Mouse (Mus musculus) ovary, postnatal 36 days (tissue): ENCODE measurements around the gene Rfng.
"Not testable (repeated sequence)": the region's sequence is repeated elsewhere in the genome, so short reads cannot be mapped to it uniquely, and the experiment has no call there.

Source experiments
- DNase-seq: peaks from one replicate; pipeline ENCODE4 v3.0.0; 2022; ENCODE audit warnings: low spot score, mixed read lengths

Gene Rfng

DNA sequence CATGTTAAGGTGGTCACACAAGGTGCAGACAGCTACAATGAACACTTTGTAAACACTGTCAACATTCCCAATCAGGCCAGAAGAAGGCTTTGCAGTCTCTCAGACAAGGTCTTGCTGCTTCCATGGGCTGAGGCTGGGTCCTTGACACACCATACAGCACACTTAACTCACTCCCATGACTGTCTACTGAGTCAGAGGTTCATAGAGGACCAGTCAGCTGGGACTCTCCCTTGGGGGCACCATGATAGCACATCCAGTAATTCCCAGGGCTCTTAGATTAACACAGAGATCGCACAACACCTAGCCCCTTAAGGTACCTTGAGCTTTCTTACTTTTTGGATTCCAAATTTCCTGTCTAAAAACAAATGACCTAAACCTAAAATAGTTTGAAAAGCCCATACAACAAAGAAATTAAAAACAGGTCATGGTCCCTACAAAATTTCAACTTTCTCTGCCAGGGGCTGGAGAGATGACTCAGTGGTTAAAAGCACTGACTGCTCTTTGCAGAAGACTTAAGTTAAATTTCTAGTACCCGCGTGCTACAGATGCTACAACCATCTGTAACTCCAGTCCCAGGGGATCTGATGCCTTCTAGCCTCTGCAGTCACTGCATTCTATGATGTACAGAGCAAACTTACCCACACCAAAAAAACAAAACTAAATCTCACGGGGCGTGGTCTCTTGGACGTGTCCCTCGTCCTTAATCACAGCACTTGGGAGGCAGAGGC is 10.4 kb downstream of the Rfng start:
- no peak for DNase-seq

DNA sequence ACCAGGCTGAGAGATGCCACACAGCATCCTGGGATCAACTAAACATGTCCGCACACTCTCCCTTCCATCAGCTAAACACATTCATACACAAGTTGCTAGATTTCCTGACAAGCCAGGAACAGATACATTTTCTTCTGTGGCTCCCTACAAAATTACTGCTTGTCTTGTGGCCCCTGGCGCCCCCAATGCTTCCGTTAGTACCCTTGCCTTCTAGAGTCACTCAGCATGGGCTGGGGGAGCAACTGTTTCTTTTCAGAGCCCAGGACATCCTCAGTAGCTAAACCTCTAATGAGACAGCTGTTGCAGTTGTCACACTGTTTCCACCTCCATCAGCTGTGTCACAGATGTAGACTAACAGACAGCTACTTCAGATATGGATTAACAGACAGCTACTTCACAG is 11.3 kb downstream of the Rfng start:
- no peak for DNase-seq

DNA sequence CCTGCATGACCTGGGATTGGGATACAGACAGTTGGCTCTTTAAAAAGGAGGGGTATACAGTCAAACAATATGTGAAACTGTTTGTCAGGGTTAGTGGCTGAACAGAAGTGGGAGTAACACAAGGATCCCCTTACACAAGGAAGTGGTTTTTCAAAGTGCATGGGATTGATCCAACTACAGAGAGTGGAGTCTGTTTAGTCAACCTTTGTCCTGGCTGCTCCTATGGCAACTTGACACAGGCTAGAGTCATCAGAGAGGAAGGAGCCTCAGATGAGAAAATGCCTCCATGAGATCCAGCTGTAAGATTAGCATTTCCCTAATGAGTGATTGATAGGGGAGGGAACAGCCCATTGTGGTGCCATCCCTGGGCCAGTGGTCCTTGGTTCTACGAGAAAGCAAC is 15.8 kb downstream of the Rfng start:
- DNase-seq: no peak

DNA sequence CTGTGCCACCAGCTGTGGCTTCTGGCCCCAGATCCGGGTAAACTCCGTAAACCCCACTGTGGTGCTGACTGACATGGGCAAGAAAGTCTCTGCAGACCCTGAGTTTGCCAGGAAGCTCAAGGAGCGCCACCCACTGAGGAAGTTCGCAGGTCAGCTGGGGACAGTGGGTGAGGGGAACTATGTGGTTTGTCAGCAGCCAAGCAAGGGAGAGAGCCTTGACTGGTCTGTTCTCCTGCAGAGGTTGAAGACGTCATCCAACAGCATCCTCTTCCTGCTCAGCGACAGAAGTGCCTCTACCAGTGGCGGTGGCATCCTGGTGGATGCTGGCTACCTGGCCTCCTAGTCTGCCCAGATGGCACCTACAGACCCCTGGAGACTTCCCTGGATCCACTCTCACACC is 17.0 kb downstream of the Rfng start:
- DNase-seq: not testable (repeated sequence)

DNA sequence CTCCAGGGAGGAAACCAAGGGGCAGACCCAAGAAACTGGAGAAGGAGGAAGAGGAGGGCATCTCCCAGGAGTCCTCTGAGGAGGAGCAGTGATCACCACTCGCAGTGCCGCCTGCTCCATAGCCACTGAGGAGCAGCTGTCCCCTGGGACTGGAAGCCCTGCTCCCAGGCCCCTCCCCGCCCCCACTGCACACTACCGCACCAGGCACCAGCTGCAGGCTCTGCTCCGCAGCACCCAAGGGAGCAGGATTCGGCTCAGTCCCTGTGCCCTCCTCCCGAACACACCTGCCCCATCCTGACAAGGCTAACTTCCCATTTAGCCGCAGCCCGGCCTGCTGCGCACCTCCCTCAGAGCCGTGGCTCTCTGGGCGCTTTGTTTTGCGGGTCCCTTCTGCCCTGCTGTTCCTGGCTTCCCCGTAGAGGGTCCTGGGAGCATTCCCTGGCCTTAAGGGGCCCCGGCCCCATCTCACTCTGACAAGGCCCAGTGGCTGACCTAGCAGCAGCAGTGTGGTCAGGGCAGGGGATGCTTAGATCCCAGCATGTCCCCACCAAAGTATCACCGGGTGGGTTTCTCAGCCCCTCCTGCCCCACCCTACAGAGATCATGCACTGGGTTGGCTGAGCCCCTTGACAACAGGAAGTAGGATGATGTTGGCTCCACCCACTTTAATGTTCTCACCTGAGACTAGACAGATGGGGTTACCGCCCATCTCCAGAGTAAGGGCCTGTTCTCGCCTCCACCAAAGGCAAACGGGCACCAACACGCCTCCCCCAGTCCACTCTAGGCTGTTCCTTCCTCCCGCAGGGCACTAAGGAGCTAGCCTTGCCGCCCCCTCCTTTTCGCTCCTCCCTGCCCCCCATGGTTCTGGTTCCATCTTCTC is 20.6 kb downstream of the Rfng start:
- not testable (repeated sequence) for DNase-seq

DNA sequence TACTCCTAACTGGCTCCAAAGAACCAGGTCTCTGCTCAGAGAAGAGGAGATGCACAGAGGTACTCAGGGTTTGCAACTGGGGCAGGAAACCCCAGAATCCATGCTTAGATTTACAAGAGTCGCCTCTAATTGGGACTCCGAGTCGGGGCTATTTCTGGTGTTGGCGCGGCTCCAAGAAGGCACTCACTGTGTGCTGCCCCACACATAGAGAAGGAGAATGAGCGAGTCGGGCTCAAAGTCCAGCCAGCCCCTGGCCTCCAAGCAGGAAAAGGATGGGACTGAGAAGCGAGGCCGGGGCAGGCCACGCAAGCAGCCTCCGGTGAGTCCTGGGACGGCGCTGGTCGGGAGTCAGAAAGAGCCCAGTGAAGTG is 21.4 kb downstream of the Rfng start, which contains the start of gene Hmga1b:
Hmga1b (plus strand) TSS at position 123 of the 370 bp plus-strand sequence.
- not testable (repeated sequence) for DNase-seq

DNA sequence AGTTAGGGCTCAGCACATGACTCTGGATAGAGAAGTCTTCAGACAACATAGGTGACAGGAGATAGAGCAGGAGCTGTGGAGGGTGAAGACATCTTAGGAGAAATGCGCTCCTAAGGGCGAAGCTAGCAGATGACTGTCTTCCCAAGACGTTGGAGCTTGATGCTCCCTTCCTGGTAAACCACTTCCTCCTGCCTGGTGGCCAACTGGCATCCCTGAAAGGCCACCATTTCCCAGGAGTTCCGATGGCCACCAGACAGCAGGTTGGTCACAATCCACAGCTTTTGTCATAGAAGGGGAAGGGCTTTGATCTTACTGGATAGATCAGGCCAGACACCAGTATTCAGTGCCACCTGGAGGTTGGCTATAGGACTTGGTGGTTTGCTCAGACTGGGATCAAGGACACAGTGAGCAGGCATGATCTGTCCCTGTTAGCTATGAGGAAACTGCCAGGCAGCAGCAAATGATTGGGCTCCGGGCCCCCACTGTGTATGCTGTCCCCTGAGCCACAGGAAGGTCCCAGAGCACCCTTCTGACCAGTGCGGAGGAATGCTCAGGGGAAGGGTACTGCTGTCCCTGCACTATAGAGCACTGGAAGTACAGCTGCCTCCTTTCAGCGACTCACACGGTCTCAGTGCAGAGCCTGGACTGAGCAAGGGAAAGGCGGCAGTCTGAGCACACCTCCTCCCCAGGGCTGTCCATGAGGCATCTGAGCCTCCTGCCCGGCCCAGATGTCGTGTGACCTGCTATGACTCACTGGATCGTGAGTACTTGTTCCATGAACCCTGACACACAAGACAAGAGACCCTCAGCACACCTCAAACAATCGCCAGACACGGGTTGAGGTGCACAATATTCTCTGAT is 22.0 kb downstream of the Rfng start:
- DNase-seq: no peak

DNA sequence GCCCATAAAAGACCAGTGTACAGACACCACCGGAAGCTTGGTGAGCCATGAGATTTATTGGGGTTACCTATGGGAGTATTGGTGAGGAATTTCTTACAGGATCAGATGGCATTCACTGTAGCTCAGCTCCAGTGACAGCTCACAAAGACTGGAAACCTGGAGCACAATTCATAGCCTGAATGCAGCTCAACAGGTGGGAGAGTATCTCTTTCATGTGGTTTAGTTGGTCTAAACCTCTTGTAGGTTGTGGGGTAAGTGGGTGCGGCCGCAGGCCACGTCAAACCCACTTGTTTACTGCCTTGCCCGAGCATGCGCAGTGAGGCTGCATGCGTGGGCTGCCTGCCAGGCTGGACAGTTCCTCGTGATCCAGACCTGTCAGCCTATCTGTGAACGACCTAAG is 23.8 kb downstream of the Rfng start:
- no peak for DNase-seq

DNA sequence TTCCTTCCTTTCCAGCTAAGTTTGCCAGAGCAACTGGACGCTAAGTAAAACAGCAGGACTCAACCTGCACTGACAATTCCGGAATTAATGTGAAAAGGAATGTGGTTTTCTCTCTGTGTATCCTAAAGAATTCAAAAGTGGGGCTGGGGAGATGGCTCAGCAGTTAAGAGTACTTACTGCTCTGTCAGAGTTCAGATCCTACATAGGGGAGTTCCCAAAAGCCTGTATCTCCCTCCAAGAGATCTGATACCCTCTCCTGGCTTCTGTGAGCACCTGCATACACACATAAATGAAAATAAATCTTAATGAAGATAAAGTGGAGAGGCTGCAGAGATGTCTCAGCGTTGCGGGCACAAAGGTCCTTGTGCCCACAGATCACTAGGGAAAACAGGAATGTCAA is 32.4 kb downstream of the Rfng start:
- no peak for DNase-seq

DNA sequence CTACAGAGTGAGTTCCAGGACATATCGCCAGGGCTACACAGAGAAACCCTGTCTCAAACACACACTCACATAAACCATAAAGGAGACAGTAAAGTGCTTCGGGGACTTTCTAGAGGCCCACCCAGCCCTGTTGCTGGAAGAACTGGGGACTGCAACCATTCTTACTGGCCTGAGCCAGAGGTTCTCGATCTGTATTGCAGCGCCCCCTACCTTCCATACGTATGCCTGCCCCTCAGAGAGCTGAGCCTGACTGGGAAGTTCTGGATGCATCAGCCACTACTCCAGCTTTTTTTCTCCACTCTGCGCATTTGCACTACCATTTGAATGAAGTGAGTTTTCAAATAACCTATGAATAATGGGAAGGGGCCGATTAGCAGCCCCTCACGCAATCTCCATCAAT is 34.6 kb downstream of the Rfng start:
- no peak for DNase-seq

DNA sequence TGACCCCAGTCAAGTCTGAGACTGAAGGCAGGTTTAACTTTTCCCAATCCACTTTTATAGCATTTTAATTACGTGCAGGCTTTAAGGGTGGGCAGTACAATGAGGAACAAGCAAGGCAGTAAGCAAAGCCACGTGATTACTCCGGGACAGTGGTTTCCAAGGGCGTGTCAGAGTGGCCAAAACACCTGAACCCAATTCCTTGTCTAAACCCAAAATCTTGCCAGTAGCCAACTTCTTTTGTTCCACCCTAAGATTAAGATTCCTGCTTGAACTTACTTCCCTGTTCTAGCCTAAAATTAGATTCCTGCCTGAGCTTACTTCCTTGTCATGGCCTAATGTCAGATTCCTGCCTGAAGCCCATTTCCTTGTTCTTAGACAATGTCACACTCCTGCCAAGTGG is 36.0 kb downstream of the Rfng start:
- no peak for DNase-seq

DNA sequence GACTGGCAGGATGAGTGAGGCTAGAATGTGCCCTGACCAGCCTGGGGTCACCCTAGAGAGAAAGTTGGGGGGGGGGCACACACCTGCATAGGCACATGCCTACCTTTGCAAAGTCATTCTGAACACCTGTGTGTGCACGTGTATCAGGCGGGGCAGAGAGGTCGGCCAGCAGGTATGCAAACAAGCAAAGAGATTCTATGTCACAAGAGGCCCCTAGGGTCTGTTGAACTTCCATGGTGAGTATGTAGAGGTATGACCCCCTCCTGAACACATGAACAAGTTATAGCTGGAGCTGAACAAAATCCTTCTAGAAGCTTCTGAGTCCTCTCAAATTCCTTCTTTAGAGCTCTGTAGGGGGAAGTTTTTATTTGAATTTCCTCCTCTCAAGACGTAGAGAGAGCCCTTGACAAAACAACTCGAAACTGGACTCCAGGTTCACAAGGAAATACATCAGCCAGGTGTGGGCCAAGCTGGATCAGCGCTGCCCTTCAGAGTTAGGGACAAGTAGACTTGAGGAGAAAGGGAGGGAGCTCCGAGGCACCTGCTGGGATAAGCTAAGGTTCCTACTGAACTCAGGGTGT is 39.8 kb downstream of the Rfng start:
- no peak for DNase-seq

DNA sequence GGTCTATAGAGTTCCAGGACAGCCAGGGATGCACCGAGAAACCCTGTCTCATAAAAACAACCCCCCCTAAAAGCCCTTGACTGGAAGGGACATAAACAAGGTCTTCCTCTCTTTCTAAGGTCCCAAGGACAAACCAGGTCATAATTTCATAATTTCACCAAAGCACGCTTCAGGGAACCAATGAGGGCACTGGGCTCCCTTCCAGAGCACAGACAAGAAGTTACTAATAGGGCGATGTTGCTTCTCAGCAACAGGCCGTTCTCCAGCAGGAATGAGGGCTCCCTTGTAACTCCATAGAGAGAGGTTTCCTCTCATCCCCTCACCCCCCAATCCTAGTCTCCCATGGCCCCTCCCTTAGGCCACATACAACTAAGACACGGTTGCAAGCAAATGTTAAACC is 43.0 kb downstream of the Rfng start:
- DNase-seq: no peak

DNA sequence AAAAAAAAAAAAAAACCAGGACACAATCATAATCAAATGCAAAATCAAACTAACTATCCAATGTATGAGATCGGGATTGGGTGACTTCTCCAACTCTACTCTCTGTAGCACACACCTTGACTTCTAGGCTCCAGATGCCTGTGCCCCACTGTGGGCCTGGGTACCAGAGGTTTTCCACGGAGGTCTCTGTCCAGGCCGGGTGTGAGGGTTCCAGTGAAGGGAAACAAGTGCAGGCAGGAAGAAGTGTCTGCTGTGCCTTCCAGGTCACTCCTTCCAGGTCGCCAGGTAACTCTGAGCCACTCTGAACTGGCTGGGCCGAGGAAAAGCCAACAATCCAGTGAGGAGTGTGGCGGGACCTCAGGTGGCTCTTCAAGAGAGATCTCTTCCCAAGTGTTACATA is 47.6 kb downstream of the Rfng start:
- no peak for DNase-seq

DNA sequence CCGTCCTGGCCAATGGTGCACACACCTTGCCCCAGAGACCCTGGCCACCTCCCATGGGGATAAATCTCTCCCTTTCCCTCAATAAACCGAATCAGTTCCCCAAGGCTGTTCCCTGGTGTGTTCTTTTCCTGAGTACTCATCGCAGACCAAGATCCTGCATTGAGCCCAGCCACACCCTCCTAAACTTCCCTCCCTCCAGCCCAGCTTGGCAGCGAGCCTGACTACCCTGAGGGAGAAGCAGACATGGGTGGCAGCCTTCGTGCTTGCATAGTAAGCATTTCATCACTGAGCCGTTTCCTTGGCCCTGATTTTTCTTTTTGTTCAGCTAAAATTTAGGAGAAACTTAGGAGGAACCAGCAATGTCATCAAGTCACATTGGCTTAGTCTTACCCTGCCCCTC is 50.5 kb downstream of the Rfng start:
- DNase-seq: peak; percentile 58

DNA sequence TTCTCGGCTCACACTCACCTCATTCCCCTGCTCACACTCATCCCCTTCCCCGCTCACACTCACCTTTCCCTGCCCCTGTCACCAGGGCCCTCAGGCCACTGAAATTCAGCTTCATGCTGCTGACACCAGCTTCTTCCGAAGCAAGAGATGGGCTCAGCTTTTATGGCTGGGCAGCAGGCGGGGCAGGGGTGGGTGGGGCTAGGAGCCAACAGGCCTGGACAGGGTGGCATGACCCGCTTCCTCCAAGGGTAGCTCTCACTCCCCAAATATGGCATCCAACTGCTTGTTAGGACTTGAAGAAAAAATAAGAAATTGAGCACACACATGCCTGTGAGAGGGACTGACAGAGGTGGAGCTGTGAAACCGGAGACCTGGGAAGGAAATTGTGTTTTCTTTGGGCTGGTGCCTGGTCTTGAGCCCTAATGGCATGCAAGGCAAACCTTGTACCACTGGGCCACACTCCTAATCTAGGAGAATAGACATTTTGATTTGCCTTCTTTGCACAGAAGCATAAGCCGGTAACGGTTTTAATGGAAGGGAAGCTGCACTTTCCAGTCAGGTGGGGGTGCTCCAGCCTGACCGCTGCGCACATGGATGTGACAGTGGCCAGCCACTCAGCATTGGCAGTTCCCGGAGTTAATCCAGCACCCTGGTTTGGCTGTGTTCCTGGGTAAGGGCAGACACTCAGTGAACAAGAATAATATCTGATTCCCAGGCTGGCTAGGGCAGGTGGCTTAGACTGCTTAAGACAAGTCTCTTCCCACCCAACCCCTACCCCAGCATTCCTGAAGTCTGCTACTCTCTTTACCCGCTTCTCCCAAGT is 51.9 kb downstream of the Rfng start, which contains the start of gene Cbr2:
Cbr2 (minus strand) TSS at position 257 of the 823 bp plus-strand sequence.
- DNase-seq: no peak

DNA sequence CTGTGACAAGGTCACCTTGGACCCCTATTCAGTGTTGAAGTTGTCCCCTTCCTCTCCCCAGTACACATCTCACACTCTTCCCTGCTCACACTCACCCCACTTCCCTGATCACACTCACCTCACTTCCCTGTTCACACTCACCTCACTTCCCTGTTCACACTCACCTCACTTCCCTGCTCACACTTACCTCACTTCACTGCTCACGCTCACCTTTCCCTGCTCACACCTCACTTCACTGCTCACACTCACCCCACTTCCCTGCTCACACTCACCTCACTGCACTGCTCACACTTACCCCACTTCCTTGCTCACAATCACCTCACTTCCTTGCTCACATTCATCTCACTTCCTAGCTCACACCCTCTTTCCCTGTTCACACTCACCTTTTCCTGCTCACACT is 52.6 kb downstream of the Rfng start:
- DNase-seq: no peak
